Mouse (Mus musculus): Measurements from ENCODE around the gene Fetub. TPM values are rescaled to one million over a fixed set of nuclear protein-coding genes. Genes with fewer than 3 reads are reported as not detected.

Fetub gene
- polyA plus RNA-seq (2012; rRNA removed) = 5.3 and 10.0 TPM in 2 replicates

DNA sequence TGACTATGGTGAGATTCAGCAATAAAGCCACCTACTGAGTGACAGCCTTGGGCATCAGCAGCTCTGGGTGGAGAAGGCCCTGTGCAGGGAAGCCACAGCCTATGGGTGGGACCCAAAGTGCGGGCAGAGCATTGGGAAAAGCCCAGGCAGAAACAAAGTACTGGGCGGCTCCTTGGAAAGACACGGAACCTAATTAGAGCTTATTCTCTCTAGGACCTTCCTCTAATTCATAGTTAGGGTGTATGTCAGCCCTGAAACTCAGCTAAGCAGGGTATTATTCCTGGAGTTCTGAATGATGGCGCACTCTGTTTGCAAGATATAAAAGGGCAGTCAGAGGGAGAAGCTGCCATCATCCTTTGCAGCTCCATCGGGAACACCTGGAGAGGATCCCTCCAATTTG is at the start of gene Fetub:
Gene Fetub (plus strand): TSS at position 301 of the 400 bp plus-strand sequence.

DNA sequence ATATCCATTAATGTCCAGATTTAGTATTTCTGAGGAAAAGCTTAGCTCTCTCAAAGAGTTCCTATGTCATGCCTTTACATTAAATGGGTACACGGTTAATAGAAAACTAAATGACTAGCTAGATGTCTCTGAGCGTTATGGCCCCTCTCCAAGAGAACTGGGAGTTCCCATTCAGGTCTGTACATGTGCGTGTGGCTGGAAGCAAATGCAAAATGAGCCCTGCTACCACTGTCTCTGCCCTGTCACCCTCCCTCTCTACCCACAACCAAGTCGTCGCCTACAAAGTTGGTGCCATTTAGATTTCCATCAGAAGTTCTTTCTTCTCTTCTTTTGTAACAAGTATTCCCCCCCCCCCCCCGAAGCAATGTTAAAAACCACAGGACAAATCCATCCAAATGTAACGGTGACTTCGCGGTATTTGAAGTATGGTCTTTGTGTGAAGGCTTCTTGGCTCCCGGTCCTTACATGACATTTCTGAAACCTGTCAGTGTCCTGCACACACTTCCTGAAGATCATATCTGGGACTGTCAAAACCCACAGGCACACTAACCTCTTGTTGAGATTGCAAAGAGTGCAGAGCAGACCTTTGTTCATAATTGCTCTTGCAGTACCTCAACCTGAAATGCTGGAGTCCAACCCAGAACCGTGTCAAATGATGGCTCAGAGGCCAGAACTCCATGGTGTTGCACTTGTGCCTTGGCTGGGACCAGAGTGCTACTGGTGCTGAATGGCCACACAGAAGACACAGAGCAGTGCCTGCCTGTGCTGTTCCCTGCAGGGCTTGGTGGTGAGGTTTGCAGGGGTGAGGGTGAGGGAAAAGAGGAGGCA is 27.2 kb upstream of the Fetub start, which contains the start of gene Ahsg:
Gene Ahsg (plus strand): TSS at position 595 of the 828 bp plus-strand sequence.

DNA sequence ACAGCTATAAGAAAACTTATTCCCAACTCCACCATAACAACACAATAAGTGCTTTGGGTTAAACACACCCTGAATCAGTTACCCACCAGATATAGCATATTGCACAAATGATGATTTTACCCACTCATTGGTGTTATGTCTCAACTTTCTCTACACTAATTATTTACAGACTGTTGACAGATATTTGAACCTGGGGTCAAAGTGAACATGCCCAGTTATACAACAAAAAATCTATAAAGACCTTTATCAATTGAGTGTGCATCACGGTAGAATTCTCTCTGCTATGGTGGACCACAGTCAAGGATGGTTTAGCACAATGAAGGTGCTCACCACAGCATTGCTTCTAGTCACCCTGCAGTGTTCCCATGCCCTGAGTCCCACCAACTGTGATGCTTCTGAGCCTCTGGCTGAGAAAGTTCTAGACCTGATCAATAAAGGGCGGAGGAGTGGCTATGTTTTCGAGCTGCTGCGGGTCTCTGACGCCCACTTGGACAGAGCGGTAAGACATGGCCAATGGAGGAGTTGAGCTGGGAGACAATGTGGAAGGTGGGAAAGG is 32.8 kb downstream of the Fetub start, which contains the start of gene Hrg:
Gene Hrg (plus strand): TSS at position 233 of the 556 bp plus-strand sequence.

Other genes starting within 250 kb of the Fetub start
- not detected in 2 replicates for gene Crygs, start 106.8 kb upstream of the Fetub start, polyA plus RNA-seq (2012; rRNA removed)
- gene Tbccd1, start 60.7 kb upstream of the Fetub start, polyA plus RNA-seq (2012; rRNA removed) = 11.3 and 13.1 TPM in 2 replicates
- gene Dnajb11, start 60.5 kb upstream of the Fetub start, polyA plus RNA-seq (2012; rRNA removed) = 15.6 and 26.1 TPM in 2 replicates
- gene Ahsg, start 27.1 kb upstream of the Fetub start, polyA plus RNA-seq (2012; rRNA removed) = 7.3 and 13.8 TPM in 2 replicates
- 0.17 TPM in 1 of 2 replicates, not detected in the other for gene Hrg, start 32.7 kb downstream of the Fetub start, polyA plus RNA-seq (2012; rRNA removed)
- gene Kng2, start 111.1 kb downstream of the Fetub start, polyA plus RNA-seq (2012; rRNA removed) = 0.20 and 0.46 TPM in 2 replicates
- gene Kng1, start 139.5 kb downstream of the Fetub start, polyA plus RNA-seq (2012; rRNA removed) = 0.07 and 0.22 TPM in 2 replicates
- gene Eif4a2, start 189.1 kb downstream of the Fetub start, polyA plus RNA-seq (2012; rRNA removed) = 49.0 and 54.7 TPM in 2 replicates
- gene Rfc4, start 209.4 kb downstream of the Fetub start, polyA plus RNA-seq (2012; rRNA removed) = 0.59 and 0.68 TPM in 2 replicates
- gene Adipoq, start 228.2 kb downstream of the Fetub start, polyA plus RNA-seq (2012; rRNA removed) = 142 and 148 TPM in 2 replicates